Mouse (Mus musculus) retina, postnatal 1 day (tissue): ENCODE measurements at regions not wholly inside any gene's neighbourhood (a gene's known extent, or its start where the extent isn't known, plus 50 kb on each side); places are given as distances from the start of the nearest gene placed in this dataset.
A peak's percentile ranks its signal among the peaks of the same experiment; 100 is the strongest.

ENCODE experiments used
- DNase-seq: peaks from one replicate; pipeline ENCODE4 v3.0.0-alpha.2; 2012

GRCm38 (mm10) chr1:80131354-80131753 is 86.9 kb downstream of the Fam124b start:
- DNase-seq = no peak

- no peak for DNase-seq
Measured at GRCm38 (mm10) chr1:80123966-80124365, 94.3 kb downstream of the Fam124b start.

- DNase-seq = no peak
Measured at GRCm38 (mm10) chr1:80115913-80116312, 102.4 kb downstream of the Fam124b start.

GRCm38 (mm10) chr1:80107747-80108476 is 110.4 kb downstream of the Fam124b start:
- DNase-seq = no peak

GRCm38 (mm10) chr1:80106269-80106668 is 112.0 kb downstream of the Fam124b start:
- peak; percentile 59 for DNase-seq

GRCm38 (mm10) chr1:80098266-80098665 is 120.0 kb downstream of the Fam124b start:
- DNase-seq = no peak

GRCm38 (mm10) chr1:80091800-80092199 is 126.5 kb downstream of the Fam124b start:
- no peak for DNase-seq

- DNase-seq = peak; percentile 18
Measured at GRCm38 (mm10) chr1:80091350-80091749, 126.9 kb downstream of the Fam124b start.

- no peak for DNase-seq
Measured at GRCm38 (mm10) chr1:80088651-80089050, 129.6 kb downstream of the Fam124b start.

- DNase-seq = no peak
Measured at GRCm38 (mm10) chr1:80076357-80076756, 141.9 kb downstream of the Fam124b start.

GRCm38 (mm10) chr1:80074376-80074775 is 143.9 kb downstream of the Fam124b start:
- no peak for DNase-seq

GRCm38 (mm10) chr1:80073950-80074349 is 144.3 kb downstream of the Fam124b start:
- DNase-seq = no peak

- no peak for DNase-seq
Measured at GRCm38 (mm10) chr1:80069141-80069540, 149.1 kb downstream of the Fam124b start.

- DNase-seq = no peak
Measured at GRCm38 (mm10) chr1:80062121-80062520, 156.2 kb downstream of the Fam124b start.

GRCm38 (mm10) chr1:80061632-80062031 is 156.6 kb downstream of the Fam124b start:
- no peak for DNase-seq

- no peak for DNase-seq
Measured at GRCm38 (mm10) chr1:80045141-80045540, 173.1 kb downstream of the Fam124b start.

- DNase-seq = no peak
Measured at GRCm38 (mm10) chr1:80040409-80040808, 177.9 kb downstream of the Fam124b start.

GRCm38 (mm10) chr1:80039891-80040290 is 178.4 kb downstream of the Fam124b start:
- peak; percentile 75 for DNase-seq

- no peak for DNase-seq
Measured at GRCm38 (mm10) chr1:80039161-80039560, 178.2 kb upstream of the Serpine2 start.

GRCm38 (mm10) chr1:80038059-80038458 is 177.1 kb upstream of the Serpine2 start:
- no peak for DNase-seq

- no peak for DNase-seq
Measured at GRCm38 (mm10) chr1:80036436-80036835, 175.5 kb upstream of the Serpine2 start.

- no peak for DNase-seq
Measured at GRCm38 (mm10) chr1:80033522-80033921, 172.5 kb upstream of the Serpine2 start.

- DNase-seq = no peak
Measured at GRCm38 (mm10) chr1:80033121-80033520, 172.1 kb upstream of the Serpine2 start.

GRCm38 (mm10) chr1:80032464-80032863 is 171.5 kb upstream of the Serpine2 start:
- no peak for DNase-seq

- DNase-seq = no peak
Measured at GRCm38 (mm10) chr1:80030635-80031034, 169.7 kb upstream of the Serpine2 start.
